Mouse (Mus musculus) embryo, embryonic 10.5 days (tissue): ENCODE measurements at regions not wholly inside any gene's neighbourhood (a gene's known extent, or its start where the extent isn't known, plus 50 kb on each side); places are given as distances from the start of the nearest gene placed in this dataset.

Experiments
- DNase-seq: peaks from one replicate; pipeline ENCODE4 v3.0.0-alpha.2; 2015; ENCODE audit warnings: low spot score

GRCm38 (mm10) chr6:95179993-95180392, 63.0 kb downstream of the Kbtbd8 start:
- no peak for DNase-seq

GRCm38 (mm10) chr6:95182238-95182637, 65.2 kb downstream of the Kbtbd8 start:
- DNase-seq = no peak

- no peak for DNase-seq
These were observed 68.3 kb downstream of the Kbtbd8 start for GRCm38 (mm10) chr6:95185074-95185931.

GRCm38 (mm10) chr6:95196631-95197030, 79.6 kb downstream of the Kbtbd8 start:
- no peak for DNase-seq

- no peak for DNase-seq
These were observed 81.6 kb downstream of the Kbtbd8 start for GRCm38 (mm10) chr6:95198611-95199010.

GRCm38 (mm10) chr6:95202291-95202790, 85.3 kb downstream of the Kbtbd8 start:
- peak; percentile 17 for DNase-seq

GRCm38 (mm10) chr6:95202978-95203377, 85.9 kb downstream of the Kbtbd8 start:
- DNase-seq = peak; percentile 59

- DNase-seq = no peak
These were observed 87.2 kb downstream of the Kbtbd8 start for GRCm38 (mm10) chr6:95204231-95204630.

- peak; percentile 67 for DNase-seq
These were observed 90.0 kb downstream of the Kbtbd8 start for GRCm38 (mm10) chr6:95207063-95207462.

GRCm38 (mm10) chr6:95217431-95217830, 100.4 kb downstream of the Kbtbd8 start:
- peak; percentile 71 for DNase-seq

GRCm38 (mm10) chr6:95218830-95219229, 101.8 kb downstream of the Kbtbd8 start:
- DNase-seq = no peak

- DNase-seq = peak; percentile 95
These were observed 98.4 kb upstream of the Gm10234 start for GRCm38 (mm10) chr6:95223537-95223936.

- DNase-seq = no peak
These were observed 92.0 kb upstream of the Gm10234 start for GRCm38 (mm10) chr6:95229885-95230284.

- no peak for DNase-seq
These were observed 87.2 kb upstream of the Gm10234 start for GRCm38 (mm10) chr6:95234712-95235111.

- DNase-seq = no peak
These were observed 78.3 kb upstream of the Gm10234 start for GRCm38 (mm10) chr6:95243657-95244056.

GRCm38 (mm10) chr6:95244911-95245310, 77.0 kb upstream of the Gm10234 start:
- no peak for DNase-seq

GRCm38 (mm10) chr6:95256303-95256702, 65.6 kb upstream of the Gm10234 start:
- DNase-seq = peak; percentile 48

- DNase-seq = peak; percentile 5
These were observed 60.9 kb upstream of the Gm10234 start for GRCm38 (mm10) chr6:95261001-95261400.

GRCm38 (mm10) chr6:95264011-95264869, 57.7 kb upstream of the Gm10234 start:
- no peak for DNase-seq

- no peak for DNase-seq
These were observed 52.4 kb upstream of the Gm10234 start for GRCm38 (mm10) chr6:95269524-95269923.
